Mouse (Mus musculus) layer of hippocampus, postnatal 25 days (tissue): ENCODE results near the gene Gnptab. TPM values are rescaled to one million over a fixed set of nuclear protein-coding genes. Genes with fewer than 3 reads are reported as not detected.

Source experiments
- total RNA-seq, 2 experiments: library from RNA; stranded (reverse); gene quantifications; 2 replicates each; pipeline ENCODE4 v1.2.3; 2021

The Gnptab gene
- total RNA-seq, 2 experiments from 2014 or later: 73.6 to 82.2 TPM

Other genes with a start within 250 kb of the Gnptab start
- gene Parpbp, start 232.2 kb upstream of the Gnptab start, total RNA-seq: under 1 TPM; 0.74 to 0.80 TPM
- gene Nup37, start 232.1 kb upstream of the Gnptab start, total RNA-seq: 1 to 10 TPM; 6.2 to 8.9 TPM
- 10 to 100 TPM; 25.5 to 27.1 TPM for gene Washc3, start 178.0 kb upstream of the Gnptab start, total RNA-seq
- 1 to 10 TPM; 1.1 to 1.5 TPM for gene Dram1, start 52 bp upstream of the Gnptab start, total RNA-seq
- gene Sycp3, start 80.4 kb downstream of the Gnptab start, total RNA-seq: 1 to 10 TPM in 1 of 2 experiments, under 1 TPM in 1; 0.66 to 1.1 TPM
- 10 to 100 TPM; 40.0 to 40.5 TPM for gene Chpt1, start 124.9 kb downstream of the Gnptab start, total RNA-seq
- gene Mybpc1, start 226.0 kb downstream of the Gnptab start, total RNA-seq: 1 to 10 TPM in 1 of 2 experiments, under 1 TPM in 1; 0.96 to 1.4 TPM